Mouse (Mus musculus): ENCODE data around the gene Ccdc107. TPM values are rescaled to one million over a fixed set of nuclear protein-coding genes. Genes with fewer than 3 reads are reported as not detected.

Ccdc107 gene
- polyA plus RNA-seq, 1 experiment, result not detected

- Histone ChIP-seq H3K4me1 (ENCODE audit: control insufficient read depth, insufficient read depth, low read length) (peaks cover 10% of the 10 kb centered on the region), H3K27ac (ENCODE audit: insufficient read depth, low read depth, low read length) (no peak overlapping the region), H3K4me3 (ENCODE audit: insufficient read depth, low read depth, low read length) (no peak overlapping the region)
- WGBS, result 59% methylated on average over 8 of the region's 8 CpGs
- TF ChIP-seq CTCF (IDR thresholded peaks at IDR 0.05; ENCODE audit: insufficient read depth, low read depth, low read length) (no peak), POLR2A (IDR thresholded peaks at IDR 0.05; ENCODE audit: insufficient read depth, low read depth, low read length) (no peak)
These were observed 13.4 kb downstream of the Ccdc107 start for GRCm38 (mm10) chr4:43506074-43506473.

- Histone ChIP-seq H3K4me1 (ENCODE audit: control insufficient read depth, insufficient read depth, low read length) (peaks cover 10% of the 10 kb centered on the region), H3K27ac (ENCODE audit: insufficient read depth, low read depth, low read length) (no peak within 1 kb of the TSS), H3K4me3 (ENCODE audit: insufficient read depth, low read depth, low read length) (no peak within 1 kb of the TSS)
- 56% methylated on average over 9 of the region's 9 CpGs for WGBS
- TF ChIP-seq CTCF (IDR thresholded peaks at IDR 0.05; ENCODE audit: insufficient read depth, low read depth, low read length), result no peak
- TF ChIP-seq POLR2A (IDR thresholded peaks at IDR 0.05; ENCODE audit: insufficient read depth, low read depth, low read length), result no peak
These were observed 14.0 kb downstream of the Ccdc107 start, which contains the start of gene Car9 for GRCm38 (mm10) chr4:43506536-43507185. TSS of gene Car9 (plus strand) at chr4:43506966.

GRCm38 (mm10) chr4:43507938-43508665 lies 15.4 kb downstream of the Ccdc107 start:
- WGBS, result 14% methylated on average over 22 of the region's 22 CpGs
- TF ChIP-seq POLR2A (IDR thresholded peaks at IDR 0.05; ENCODE audit: insufficient read depth, low read depth, low read length) (no peak), CTCF (IDR thresholded peaks at IDR 0.05; ENCODE audit: insufficient read depth, low read depth, low read length) (no peak)
- H3K27ac ChIP-seq (ENCODE audit: insufficient read depth, low read depth, low read length), result no peak overlapping the region
- peak overlapping the region; percentile 27 for H3K4me3 ChIP-seq (ENCODE audit: insufficient read depth, low read depth, low read length)
- H3K4me1 ChIP-seq (ENCODE audit: control insufficient read depth, insufficient read depth, low read length), result peaks cover 10% of the 10 kb centered on the region

- TF ChIP-seq POLR2A (IDR thresholded peaks at IDR 0.05; ENCODE audit: insufficient read depth, low read depth, low read length), result no peak
- TF ChIP-seq CTCF (IDR thresholded peaks at IDR 0.05; ENCODE audit: insufficient read depth, low read depth, low read length), result no peak
- no peak overlapping the region for H3K27ac ChIP-seq (ENCODE audit: insufficient read depth, low read depth, low read length)
- peaks cover 10% of the 10 kb centered on the region for H3K4me1 ChIP-seq (ENCODE audit: control insufficient read depth, insufficient read depth, low read length)
- 10% methylated on average over 13 of the region's 13 CpGs for WGBS
- H3K4me3 ChIP-seq (ENCODE audit: insufficient read depth, low read depth, low read length), result peak overlapping the region; percentile 27
These were observed 15.9 kb downstream of the Ccdc107 start for GRCm38 (mm10) chr4:43508666-43508997.

- Histone ChIP-seq H3K27ac (ENCODE audit: insufficient read depth, low read depth, low read length) (no peak overlapping the region), H3K4me1 (ENCODE audit: control insufficient read depth, insufficient read depth, low read length) (peaks cover 10% of the 10 kb centered on the region), H3K4me3 (ENCODE audit: insufficient read depth, low read depth, low read length) (no peak overlapping the region)
- WGBS, result 42% methylated on average over 9 of the region's 9 CpGs
- TF ChIP-seq POLR2A (IDR thresholded peaks at IDR 0.05; ENCODE audit: insufficient read depth, low read depth, low read length), result no peak
- no peak for TF ChIP-seq CTCF (IDR thresholded peaks at IDR 0.05; ENCODE audit: insufficient read depth, low read depth, low read length)
These were observed 16.4 kb downstream of the Ccdc107 start for GRCm38 (mm10) chr4:43509109-43509508.

- H3K4me3 ChIP-seq (ENCODE audit: insufficient read depth, low read depth, low read length), result no peak overlapping the region
- H3K4me1 ChIP-seq (ENCODE audit: control insufficient read depth, insufficient read depth, low read length), result peaks cover 10% of the 10 kb centered on the region
- TF ChIP-seq POLR2A (IDR thresholded peaks at IDR 0.05; ENCODE audit: insufficient read depth, low read depth, low read length) (no peak), CTCF (IDR thresholded peaks at IDR 0.05; ENCODE audit: insufficient read depth, low read depth, low read length) (no peak)
- no peak overlapping the region for H3K27ac ChIP-seq (ENCODE audit: insufficient read depth, low read depth, low read length)
- 83% methylated on average over 19 of the region's 19 CpGs for WGBS
These were observed 19.2 kb downstream of the Ccdc107 start for GRCm38 (mm10) chr4:43511675-43512454.

GRCm38 (mm10) chr4:43512653-43513052 lies 20.0 kb downstream of the Ccdc107 start:
- H3K27ac ChIP-seq (ENCODE audit: insufficient read depth, low read depth, low read length), result no peak overlapping the region
- 83% methylated on average over 7 of the region's 7 CpGs for WGBS
- H3K4me3 ChIP-seq (ENCODE audit: insufficient read depth, low read depth, low read length), result no peak overlapping the region
- no peak for TF ChIP-seq POLR2A (IDR thresholded peaks at IDR 0.05; ENCODE audit: insufficient read depth, low read depth, low read length)
- TF ChIP-seq CTCF (IDR thresholded peaks at IDR 0.05; ENCODE audit: insufficient read depth, low read depth, low read length), result no peak
- H3K4me1 ChIP-seq (ENCODE audit: control insufficient read depth, insufficient read depth, low read length), result peaks cover 10% of the 10 kb centered on the region

GRCm38 (mm10) chr4:43513300-43513699 lies 20.6 kb downstream of the Ccdc107 start:
- TF ChIP-seq CTCF (IDR thresholded peaks at IDR 0.05; ENCODE audit: insufficient read depth, low read depth, low read length), result no peak
- no peak for TF ChIP-seq POLR2A (IDR thresholded peaks at IDR 0.05; ENCODE audit: insufficient read depth, low read depth, low read length)
- Histone ChIP-seq H3K27ac (ENCODE audit: insufficient read depth, low read depth, low read length) (no peak overlapping the region), H3K4me1 (ENCODE audit: control insufficient read depth, insufficient read depth, low read length) (peaks cover 8% of the 10 kb centered on the region), H3K4me3 (ENCODE audit: insufficient read depth, low read depth, low read length) (no peak overlapping the region)
- WGBS, result 91% methylated on average over 4 of the region's 4 CpGs

GRCm38 (mm10) chr4:43513791-43514190 lies 21.1 kb downstream of the Ccdc107 start:
- WGBS, result 86% methylated on average over 4 of the region's 4 CpGs
- H3K4me1 ChIP-seq (ENCODE audit: control insufficient read depth, insufficient read depth, low read length), result peaks cover 3% of the 10 kb centered on the region
- no peak overlapping the region for H3K4me3 ChIP-seq (ENCODE audit: insufficient read depth, low read depth, low read length)
- H3K27ac ChIP-seq (ENCODE audit: insufficient read depth, low read depth, low read length), result no peak overlapping the region
- TF ChIP-seq CTCF (IDR thresholded peaks at IDR 0.05; ENCODE audit: insufficient read depth, low read depth, low read length), result no peak
- TF ChIP-seq POLR2A (IDR thresholded peaks at IDR 0.05; ENCODE audit: insufficient read depth, low read depth, low read length), result no peak

Data from olfactory bulb, adult 2 months (tissue).